Mouse (Mus musculus) midbrain, embryonic 14.5 days (tissue): ENCODE data around the gene Usp6nl. TPM values are rescaled to one million over a fixed set of nuclear protein-coding genes. Genes with fewer than 3 reads are reported as not detected.

ENCODE experiments used
- ATAC-seq: fragments of 200-750 bp; cut with Nextera tagmentation; 2 replicates; pipeline ENCODE4 v1.8.0; 2017; ENCODE audit warnings: moderate number of reproducible peaks, moderate library complexity; ENCODE audit not compliant: low FRiP score, low TSS enrichment
- DNase-seq: peaks from one replicate; pipeline ENCODE4 v3.0.0-alpha.2; 2015
- H3K27ac ChIP-seq: fragments of 300-500 bp; sonication (generic); replicated peaks from 2 replicates; pipeline ENCODE4 v1.5.1; 2014; ENCODE audit warnings: mild to moderate bottlenecking, low read depth, low read length, moderate library complexity
- H3K27me3 ChIP-seq: fragments of 300-500 bp; sonication (generic); 2 replicates; pipeline ENCODE4 v1.6.1; 2014; ENCODE audit warnings: low read length, control low read depth, mixed read lengths; ENCODE audit not compliant: control insufficient read depth, insufficient read depth
- H3K36me3 ChIP-seq: fragments of 300-500 bp; sonication (generic); 2 replicates; pipeline ENCODE4 v1.6.1; 2014; ENCODE audit warnings: low read length, control low read depth; ENCODE audit not compliant: control insufficient read depth, insufficient read depth
- H3K4me1 ChIP-seq: fragments of 300-500 bp; sonication (generic); 2 replicates; pipeline ENCODE4 v1.6.1; 2014; ENCODE audit warnings: mild to moderate bottlenecking, antibody characterized with exemption, low read length, control low read depth; ENCODE audit not compliant: control insufficient read depth, insufficient read depth
- H3K4me2 ChIP-seq: fragments of 300-500 bp; sonication (generic); 2 replicates; pipeline ENCODE4 v1.6.1; 2014; ENCODE audit warnings: mild to moderate bottlenecking, low read length, moderate library complexity
- H3K4me3 ChIP-seq: fragments of 300-500 bp; sonication (generic); replicated peaks from 2 replicates; pipeline ENCODE4 v1.5.1; 2014; ENCODE audit warnings: low read depth, low read length
- H3K9ac ChIP-seq: fragments of 300-500 bp; sonication (generic); replicated peaks from 2 replicates; pipeline ENCODE4 v1.6.1; 2014; ENCODE audit warnings: mild to moderate bottlenecking, low read length, moderate library complexity
- H3K9me3 ChIP-seq: fragments of 300-500 bp; sonication (generic); 2 replicates; pipeline ENCODE4 v1.6.1; 2016; ENCODE audit warnings: low read length, control low read depth, mixed read lengths; ENCODE audit not compliant: control insufficient read depth
- whole genome bisulfite sequencing: fragments of 180-500 bp; shearing (Covaris S2); extraction: QIAGEN DNeasy Blood & Tissue Kit; methylation state at CpG from one replicate; pipeline ENCODE4 v1.1.7; 2014; 5-methylcytosine and 5-hydroxymethylcytosine counted together
- polyA plus RNA-seq: library from polyadenylated mRNA; unstranded; fragments of >200 nt; fragmentation: Nextera tagmentation; extraction: Ambion mirVana; gene quantifications from 2 replicates; pipeline ENCODE4 v1.2.1, GENCODE M21; 2014

The Usp6nl gene
- polyA plus RNA-seq = 8.5 and 13.7 TPM in 2 replicates

DNA sequence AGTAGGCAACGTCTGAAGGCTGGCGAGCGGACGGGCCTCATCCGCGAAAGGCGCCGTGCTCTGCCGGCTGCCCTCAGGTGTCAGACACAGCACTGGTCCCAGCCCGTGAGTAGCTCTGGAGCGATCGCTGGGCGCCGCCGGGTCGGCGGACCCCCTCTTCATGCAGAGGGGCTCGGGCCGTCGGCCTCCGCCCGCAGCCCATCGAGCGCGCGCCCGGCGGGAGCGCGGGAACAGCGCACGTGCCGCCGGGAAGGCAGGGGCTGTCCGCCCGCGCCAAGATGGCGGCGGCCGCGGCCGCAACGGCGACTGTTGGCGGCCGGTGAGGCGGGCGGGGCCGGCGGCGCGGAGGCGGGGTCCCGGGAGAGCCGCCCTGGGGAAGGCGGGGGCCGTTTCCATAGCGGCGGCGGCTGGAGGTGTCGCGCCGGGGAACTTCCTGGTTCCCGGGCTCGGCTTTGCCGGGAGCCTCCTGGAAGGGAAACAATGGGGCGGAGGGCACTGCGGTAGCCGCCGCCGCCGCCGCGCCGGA, at the start of gene Usp6nl:
Gene Usp6nl (plus strand): TSS at position 292 of the 526 bp plus-strand sequence.
- peaks cover 17% of the 10 kb centered on the region for H3K4me1 ChIP-seq
- ATAC-seq (peak; percentile 86), DNase-seq (peak; percentile 91)
- H3K36me3 ChIP-seq = no peaks in the 10 kb centered on the region
- peak within 1 kb of the TSS; percentile 97 for H3K4me3 ChIP-seq
- peak within 1 kb of the TSS; percentile 71 for H3K4me2 ChIP-seq
- no peaks in the 10 kb centered on the region for H3K9me3 ChIP-seq
- no peaks in the 10 kb centered on the region for H3K27me3 ChIP-seq
- H3K27ac ChIP-seq = peak within 1 kb of the TSS; percentile 97
- WGBS = under 1% methylated on average over 74 of the region's 75 CpGs
- peak within 1 kb of the TSS; percentile 97 for H3K9ac ChIP-seq

DNA sequence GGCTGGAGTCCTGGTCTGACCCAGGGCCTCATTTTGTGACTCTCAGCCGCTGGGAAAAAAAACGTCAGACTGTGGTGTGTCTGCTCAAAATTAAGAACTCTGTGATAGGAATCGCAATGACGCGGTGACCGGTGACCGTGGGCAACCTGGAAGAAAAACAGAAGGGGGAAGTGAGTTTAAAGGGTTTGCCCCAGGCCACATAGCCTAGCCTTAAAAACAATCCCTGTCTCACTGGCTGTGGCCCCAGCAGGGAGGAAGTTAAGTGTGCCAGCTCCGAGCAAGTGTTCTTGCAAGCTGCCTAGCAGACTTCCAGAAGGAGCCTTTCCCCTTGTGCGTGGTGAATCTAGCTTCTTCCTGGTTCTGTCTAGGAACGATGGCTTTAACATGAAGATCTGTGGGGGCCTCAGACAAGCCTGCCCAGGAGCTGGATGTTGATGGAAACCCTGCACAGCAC, 49.0 kb upstream of the Usp6nl start:
- Histone ChIP-seq H3K4me2 (no peak overlapping the region), H3K36me3 (no peaks in the 10 kb centered on the region), H3K9me3 (no peaks in the 10 kb centered on the region), H3K27me3 (no peaks in the 10 kb centered on the region), H3K9ac (no peak overlapping the region), H3K27ac (no peak overlapping the region), H3K4me3 (no peak overlapping the region), H3K4me1 (no peaks in the 10 kb centered on the region)
- 55% methylated on average over 10 of the region's 10 CpGs for WGBS
- DNase-seq (peak; percentile 19), ATAC-seq (no peak)

DNA sequence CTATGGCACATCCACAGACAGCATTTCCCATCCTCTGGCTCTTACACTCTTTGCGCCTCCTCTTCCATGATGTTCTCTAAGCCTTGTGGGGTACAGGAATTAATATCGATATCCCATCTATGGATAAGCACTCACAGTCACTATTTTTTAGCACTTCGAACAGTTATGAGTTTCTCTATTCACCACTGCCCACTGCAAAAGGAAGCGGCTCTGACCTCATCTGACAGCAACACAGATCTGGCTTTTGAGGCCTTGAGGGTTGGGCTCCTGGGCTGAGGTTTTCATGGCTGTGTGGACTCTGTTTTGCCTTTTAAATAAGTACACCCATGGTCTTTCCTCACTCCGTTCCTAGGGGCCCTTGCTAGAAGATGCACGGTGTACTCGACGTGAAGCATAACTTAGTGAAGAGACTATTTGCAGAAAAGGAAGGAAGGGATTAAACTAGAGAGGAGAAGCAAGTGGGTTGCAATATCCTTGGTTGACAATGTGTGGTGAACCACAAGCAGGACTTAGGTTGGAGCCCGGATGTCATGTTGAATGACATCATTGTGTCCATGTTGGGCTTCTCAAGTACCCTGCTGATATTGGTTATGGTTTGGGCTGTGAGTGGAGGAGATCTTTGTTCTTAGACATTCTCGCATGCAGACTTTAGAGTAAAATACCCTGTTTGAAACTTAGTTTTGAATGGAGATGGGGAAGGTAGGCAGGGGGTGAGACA, 43.5 kb upstream of the Usp6nl start:
- Histone ChIP-seq H3K9me3 (no peaks in the 10 kb centered on the region), H3K4me2 (no peak overlapping the region), H3K36me3 (no peaks in the 10 kb centered on the region), H3K4me1 (no peaks in the 10 kb centered on the region), H3K27ac (no peak overlapping the region), H3K4me3 (no peak overlapping the region), H3K27me3 (no peaks in the 10 kb centered on the region), H3K9ac (no peak overlapping the region)
- DNase-seq = no peak
- no peak for ATAC-seq
- WGBS = 90% methylated on average over 10 of the region's 10 CpGs

DNA sequence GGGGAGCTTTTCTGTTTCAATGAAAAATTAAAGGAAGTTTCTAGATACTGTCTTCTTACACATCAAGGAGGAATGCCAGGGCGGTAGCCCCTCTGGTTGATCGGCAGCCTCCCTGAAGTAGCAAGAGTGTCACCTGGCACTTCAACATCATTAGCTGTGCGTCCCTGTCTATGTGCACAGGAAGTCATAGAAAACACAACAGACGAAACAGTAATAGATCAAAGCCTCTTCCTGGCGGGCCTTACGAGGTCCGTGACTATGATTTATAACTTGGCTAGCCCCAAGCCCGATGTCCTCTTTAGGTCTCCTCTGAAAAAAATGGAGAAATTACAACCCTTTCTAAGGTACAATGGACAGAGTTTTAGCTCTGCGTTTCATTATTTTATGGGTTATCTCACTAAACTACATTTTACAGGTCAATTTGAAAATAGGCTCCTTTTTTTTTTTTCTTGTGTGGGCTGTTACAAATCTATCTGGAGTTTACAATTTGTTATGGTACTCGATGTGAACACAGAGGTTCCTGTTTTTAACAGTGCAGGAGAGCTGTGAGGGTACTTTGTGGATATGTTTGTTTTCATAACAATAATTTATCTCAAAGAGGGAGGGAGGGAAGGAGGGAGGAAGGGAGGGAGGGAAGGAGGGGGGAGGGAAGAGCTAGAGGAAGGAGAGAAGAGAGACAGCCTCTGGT, 42.7 kb upstream of the Usp6nl start:
- 89% methylated on average over 10 of the region's 10 CpGs for WGBS
- Histone ChIP-seq H3K27me3 (no peaks in the 10 kb centered on the region), H3K36me3 (no peaks in the 10 kb centered on the region), H3K4me3 (no peak overlapping the region), H3K9me3 (no peaks in the 10 kb centered on the region), H3K27ac (no peak overlapping the region), H3K4me1 (no peaks in the 10 kb centered on the region), H3K4me2 (no peak overlapping the region), H3K9ac (no peak overlapping the region)
- no peak for ATAC-seq
- DNase-seq = no peak

DNA sequence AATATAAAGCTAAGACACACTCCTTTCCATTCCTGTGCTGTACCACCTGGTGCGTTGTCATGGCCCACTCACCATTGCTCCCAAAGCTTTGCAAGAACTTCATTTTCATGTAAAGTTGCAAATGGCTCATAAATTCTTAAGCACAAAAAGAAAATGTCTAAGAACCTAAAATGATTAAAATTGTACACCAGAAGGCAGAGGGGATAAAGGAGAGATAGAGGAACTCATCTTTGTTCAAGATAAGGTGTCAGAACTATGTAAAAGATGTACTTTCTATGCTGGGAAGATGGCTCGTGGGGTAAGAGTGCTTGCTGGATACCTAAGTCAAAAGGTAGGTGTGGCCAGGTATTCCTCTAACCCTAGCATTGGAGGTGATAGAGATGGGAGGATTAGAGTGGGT, 38.9 kb upstream of the Usp6nl start:
- Histone ChIP-seq H3K4me2 (no peak overlapping the region), H3K27ac (no peak overlapping the region), H3K4me1 (no peaks in the 10 kb centered on the region), H3K36me3 (no peaks in the 10 kb centered on the region), H3K27me3 (no peaks in the 10 kb centered on the region), H3K4me3 (no peak overlapping the region), H3K9me3 (no peaks in the 10 kb centered on the region), H3K9ac (no peak overlapping the region)
- ATAC-seq (no peak), DNase-seq (no peak)
- 93% methylated on average over 2 of the region's 2 CpGs for WGBS

DNA sequence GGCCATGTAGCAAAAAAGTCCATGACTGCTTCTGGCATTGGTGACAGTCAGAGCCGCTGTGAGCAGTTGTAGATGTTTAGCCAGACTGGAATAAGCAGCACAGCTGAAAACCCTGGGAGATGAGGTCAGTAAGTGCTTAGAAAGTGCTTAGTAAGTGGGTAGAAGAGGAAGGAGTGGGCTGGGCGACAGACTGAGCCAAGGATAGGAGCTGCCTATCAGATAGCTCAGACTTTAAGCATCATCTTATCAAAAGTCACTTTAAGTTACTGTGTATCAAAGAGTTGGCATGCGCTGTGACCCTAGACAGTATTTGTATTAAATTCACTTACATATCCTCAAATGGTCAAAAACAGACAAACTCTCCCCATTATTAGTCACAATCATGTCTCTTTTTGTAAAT, 37.7 kb upstream of the Usp6nl start:
- Histone ChIP-seq H3K27ac (no peak overlapping the region), H3K9me3 (no peaks in the 10 kb centered on the region), H3K27me3 (no peaks in the 10 kb centered on the region), H3K4me1 (no peaks in the 10 kb centered on the region), H3K4me3 (no peak overlapping the region), H3K9ac (no peak overlapping the region), H3K4me2 (no peak overlapping the region), H3K36me3 (no peaks in the 10 kb centered on the region)
- WGBS = 85% methylated on average over 3 of the region's 3 CpGs
- no peak for ATAC-seq
- DNase-seq = no peak

DNA sequence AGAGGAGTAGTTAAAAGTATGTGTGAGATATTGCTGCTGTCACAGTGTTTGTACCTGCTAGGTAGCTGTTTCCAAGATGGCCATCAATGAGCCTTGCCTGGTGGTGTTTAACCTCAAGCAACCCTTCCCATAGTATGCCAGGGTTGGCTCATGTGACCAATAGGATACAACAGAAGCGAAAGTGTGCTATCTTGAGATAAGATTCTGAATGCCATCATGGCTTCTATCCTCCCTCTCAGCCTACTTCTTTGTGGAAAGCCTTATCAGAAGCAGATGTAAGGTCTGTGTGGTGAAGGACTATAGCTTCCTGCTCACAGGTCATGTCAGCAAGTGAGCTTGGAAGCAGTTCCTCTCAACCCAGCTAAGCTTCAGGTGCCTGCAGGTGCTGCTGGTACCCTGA, 36.7 kb upstream of the Usp6nl start:
- H3K27me3 ChIP-seq = no peaks in the 10 kb centered on the region
- WGBS = 92% methylated on average over 1 of the region's 1 CpGs
- H3K4me1 ChIP-seq = no peaks in the 10 kb centered on the region
- H3K9ac ChIP-seq = no peak overlapping the region
- no peaks in the 10 kb centered on the region for H3K36me3 ChIP-seq
- H3K4me2 ChIP-seq = no peak overlapping the region
- DNase-seq (no peak), ATAC-seq (no peak)
- H3K4me3 ChIP-seq = no peak overlapping the region
- no peaks in the 10 kb centered on the region for H3K9me3 ChIP-seq
- no peak overlapping the region for H3K27ac ChIP-seq

DNA sequence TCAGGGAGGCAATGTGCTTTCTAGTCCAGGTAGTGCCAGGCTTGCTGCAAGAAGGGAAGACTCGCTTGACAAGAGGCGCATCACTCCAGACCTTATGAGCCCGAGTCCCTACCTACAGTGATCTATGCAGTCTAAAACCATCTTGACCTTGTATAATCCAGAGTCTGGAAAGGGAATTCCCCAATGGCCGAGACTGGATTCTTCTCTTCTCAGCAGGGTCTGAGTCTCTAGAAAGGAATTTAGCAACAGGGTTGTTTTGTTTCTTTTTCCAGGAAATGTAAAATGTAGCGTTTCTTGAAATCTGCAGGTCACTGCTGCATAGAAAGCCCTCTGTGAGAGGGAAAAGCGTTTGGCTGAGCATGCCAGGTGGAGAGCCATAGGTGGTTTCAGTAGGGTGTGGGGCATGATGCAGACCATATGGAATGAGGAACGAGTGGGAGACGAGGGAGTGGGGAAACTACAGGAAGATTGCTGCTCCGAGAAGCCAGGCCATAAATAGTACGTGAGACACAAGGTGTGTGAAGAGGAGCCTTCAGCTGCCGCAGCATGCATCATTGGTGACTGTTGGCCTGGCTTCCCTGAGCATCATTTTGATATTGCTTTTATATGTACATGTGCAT, 28.5 kb upstream of the Usp6nl start:
- no peak overlapping the region for H3K27ac ChIP-seq
- H3K4me1 ChIP-seq = no peaks in the 10 kb centered on the region
- H3K4me3 ChIP-seq = no peak overlapping the region
- ATAC-seq (no peak), DNase-seq (no peak)
- H3K9me3 ChIP-seq = no peaks in the 10 kb centered on the region
- H3K27me3 ChIP-seq = no peaks in the 10 kb centered on the region
- H3K36me3 ChIP-seq = no peaks in the 10 kb centered on the region
- no peak overlapping the region for H3K9ac ChIP-seq
- no peak overlapping the region for H3K4me2 ChIP-seq
- WGBS = 88% methylated on average over 11 of the region's 11 CpGs
